Mouse (Mus musculus): ENCODE measurements around the gene Hipk2.

Hipk2 gene

DNA sequence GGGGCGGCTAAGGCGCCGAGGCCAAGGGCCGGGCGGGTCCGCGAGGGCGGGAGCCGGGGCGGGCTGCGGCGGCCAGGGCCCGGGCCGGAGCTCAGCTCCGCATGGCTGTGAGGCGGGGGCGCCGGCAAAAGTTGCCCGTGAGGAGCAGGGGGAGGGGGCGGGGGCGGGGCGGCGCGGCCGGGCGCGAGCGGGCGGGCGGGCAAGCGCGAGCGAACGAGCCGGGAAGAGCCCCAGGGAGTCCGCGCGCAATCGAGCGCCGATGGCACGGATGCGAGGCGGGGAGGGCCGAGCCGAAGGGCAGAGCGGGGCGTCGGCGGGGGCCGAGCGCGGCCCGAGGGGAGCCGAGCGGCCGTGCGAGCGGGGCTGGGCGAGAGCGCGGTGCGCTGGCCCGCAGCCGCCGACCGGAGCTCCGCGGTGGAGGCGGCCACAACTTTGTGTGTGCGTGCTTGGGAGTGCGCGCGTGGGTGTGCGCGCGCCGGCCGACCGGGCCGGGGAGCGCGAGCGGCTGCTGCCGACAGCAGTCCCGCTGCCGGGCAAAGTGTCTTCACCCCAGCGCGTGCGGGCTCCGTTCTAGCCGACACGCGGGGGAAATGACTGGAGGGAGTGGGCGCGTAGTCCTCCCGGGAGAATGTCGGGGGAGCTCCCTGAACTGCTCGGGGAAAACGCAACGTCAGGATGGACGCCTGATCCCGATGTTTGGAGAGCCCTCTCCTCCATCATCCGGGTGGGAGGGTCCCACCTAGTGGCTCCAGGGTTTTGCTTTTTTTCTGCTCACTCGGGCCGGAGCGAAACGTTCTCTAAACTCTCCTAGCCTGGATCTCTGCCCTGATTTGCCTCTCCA, at the start of gene Hipk2:
Gene Hipk2, minus strand, starts transcription at position 95 of the 841 bp plus-strand sequence.
- DNase-seq, result peak; percentile 83 to 87

DNA sequence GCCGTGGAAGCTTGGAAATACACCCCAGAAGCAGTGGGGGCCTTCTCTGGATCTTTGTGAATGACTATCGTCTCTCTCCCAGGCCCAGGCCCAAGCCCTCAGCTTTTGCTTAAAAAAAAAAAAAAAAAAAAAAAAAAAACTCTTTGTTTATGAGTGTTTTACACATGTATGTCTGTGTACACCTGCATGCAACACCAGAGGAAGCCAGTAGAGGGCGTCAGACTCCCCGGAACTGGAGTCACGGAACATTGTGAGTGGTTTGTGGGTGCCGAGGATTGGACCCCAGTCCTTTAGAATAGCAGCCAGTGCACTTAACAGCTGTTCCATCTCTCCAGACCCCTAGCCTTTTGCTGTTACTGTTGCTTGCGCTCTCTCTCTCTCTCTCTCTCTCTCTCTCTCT, 49.8 kb upstream of the Hipk2 start:
- DNase-seq, result peak in 1 of 2 experiments; percentile 40

DNA sequence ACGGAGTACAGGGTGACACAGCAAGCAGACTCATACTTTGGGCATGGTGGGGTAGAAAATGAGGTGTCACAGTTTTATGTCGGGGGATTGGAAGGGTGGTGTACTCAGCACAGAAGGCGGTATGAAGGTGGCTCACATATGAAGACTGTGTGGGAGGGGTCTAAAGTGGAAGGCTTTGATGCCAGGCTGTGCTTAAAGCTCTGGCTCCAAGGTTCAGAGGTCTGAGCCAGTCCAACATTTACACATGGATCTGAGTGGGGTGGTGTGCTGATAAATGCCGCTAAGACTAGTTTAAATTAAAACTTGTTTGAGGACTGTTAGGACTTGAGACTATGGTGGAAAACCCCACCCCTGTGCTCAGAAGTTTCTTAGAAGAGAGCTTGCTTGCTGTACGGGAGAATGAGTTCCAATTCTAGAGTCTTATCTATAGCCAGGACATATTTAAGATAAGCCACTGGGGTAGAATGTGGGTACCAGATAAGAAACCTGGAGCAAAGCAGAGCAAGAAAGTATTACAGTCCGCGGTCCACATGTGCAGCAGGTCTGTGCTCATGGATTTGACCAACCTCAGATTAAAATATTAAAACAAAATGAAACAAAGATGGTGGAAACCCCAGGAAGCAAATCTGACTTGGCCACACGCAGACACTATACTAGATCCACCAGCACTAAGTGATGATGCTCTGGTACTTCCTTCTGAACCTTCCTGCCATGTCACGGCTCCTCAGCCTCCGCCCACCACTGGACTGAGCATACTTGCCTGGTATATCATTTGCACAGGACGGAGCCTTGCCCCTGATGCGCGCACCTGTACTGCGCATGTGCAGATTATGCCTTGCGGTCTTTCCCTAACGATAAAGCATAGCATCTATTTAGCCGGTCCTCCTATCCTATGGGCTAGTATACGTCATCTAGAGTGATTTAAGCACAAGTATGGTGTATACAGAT, 48.2 kb upstream of the Hipk2 start:
- no peak for DNase-seq

DNA sequence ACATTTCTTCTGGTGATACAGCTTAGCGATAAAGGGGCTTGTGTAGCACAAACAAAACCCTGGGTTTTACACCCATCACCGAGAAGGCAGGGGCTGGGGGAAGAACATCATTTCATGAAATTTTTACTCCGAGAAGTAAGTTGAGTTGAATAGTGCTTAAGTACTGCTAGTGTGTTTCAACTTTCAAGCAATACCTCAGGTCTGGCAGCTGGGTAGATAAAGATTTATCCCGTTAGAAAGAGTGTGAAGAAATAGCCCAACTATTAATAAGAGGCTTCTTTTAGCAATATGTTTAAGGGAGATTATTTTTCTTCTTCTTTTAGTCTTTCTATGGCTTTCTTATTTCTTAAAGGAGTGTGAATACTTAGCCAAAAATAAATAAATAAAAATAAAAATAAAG, 47.5 kb upstream of the Hipk2 start:
- DNase-seq, result no peak

DNA sequence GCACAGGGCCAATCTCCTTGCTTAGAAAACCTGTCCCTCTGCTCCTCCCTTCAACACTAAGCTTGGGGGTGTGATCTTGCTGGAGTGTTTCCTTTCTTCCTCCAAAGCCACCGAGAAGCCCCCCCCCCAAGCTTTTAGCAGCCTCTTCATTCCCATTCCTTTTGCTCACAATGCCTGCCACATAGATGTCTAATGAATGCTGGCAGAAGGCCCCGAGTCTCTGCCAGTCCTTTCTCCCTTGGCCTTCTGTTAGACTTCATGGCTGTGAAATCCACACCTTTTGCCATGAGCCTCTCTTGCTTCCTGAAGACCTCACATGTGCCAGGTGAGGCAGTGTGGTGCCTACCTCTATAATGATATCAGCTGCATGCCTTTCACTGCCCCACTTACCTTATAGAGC, 46.6 kb upstream of the Hipk2 start:
- peak; percentile 28 to 63 for DNase-seq

DNA sequence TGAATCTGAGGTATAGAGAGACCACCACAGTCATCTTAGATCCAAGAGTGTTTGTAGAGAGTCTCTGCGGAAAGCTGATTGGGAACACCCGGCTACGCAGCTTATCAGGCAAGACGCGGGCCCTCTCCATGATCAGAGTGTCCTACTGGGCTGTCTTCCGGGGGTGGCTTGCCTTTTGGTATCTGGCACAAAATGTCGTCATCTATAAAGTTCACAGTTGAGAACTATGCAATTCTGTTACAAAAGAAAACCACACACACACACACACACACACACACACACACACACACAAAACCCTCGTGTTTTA, 45.8 kb upstream of the Hipk2 start:
- no peak for DNase-seq

DNA sequence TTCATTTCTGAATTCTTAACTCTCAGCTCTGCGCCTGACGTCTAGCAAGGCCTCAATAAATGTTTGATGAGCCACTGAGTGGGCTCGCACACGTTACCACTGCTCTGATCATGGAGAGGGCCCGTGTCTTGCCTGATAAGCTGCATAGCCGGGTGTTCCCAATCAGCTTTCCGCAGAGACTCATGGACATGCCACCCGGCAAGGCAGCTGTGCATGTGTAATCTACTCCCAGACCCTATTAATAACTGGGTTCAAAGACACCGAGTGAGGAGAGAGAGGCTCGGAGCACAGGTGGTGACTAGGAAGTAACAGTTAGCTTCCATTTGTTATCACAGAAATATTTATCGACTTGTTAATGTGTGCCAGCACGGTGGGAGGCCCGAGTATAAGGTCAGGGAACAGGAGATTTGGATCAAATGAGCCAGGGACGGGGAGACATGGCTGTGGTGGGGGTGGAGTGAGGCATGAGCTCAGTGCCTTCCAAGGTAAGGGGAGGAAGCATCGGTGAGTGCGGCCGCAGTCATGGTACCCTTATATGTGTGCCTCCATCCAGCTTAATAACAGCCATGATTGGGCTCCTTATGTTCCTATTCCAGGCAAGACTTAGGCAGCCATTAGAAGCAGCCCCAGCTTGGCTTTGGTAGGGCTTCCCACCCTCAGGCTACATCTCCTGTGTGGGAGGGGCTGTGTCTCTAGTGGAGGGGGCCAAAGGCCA, 45.3 kb upstream of the Hipk2 start:
- no peak for DNase-seq

DNA sequence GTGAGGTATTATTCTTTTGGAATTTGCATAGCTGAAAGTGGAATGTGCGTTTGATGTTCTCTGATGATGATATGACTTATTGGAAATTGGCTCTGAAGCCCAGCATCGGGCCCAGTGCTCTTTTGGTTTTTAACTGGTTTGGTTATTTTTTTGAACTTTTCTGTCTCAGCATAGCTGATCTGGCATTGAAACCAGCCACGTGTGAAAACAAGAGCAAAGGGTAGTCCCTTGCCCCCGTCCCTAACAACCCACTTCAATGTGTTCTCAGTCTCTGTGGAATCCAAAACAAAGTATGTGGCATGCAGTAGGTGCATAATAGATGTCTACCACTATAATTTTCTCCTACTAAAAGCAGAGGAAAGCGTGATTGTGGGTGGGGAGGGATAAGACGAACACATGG, 44.2 kb upstream of the Hipk2 start:
- DNase-seq, result no peak

DNA sequence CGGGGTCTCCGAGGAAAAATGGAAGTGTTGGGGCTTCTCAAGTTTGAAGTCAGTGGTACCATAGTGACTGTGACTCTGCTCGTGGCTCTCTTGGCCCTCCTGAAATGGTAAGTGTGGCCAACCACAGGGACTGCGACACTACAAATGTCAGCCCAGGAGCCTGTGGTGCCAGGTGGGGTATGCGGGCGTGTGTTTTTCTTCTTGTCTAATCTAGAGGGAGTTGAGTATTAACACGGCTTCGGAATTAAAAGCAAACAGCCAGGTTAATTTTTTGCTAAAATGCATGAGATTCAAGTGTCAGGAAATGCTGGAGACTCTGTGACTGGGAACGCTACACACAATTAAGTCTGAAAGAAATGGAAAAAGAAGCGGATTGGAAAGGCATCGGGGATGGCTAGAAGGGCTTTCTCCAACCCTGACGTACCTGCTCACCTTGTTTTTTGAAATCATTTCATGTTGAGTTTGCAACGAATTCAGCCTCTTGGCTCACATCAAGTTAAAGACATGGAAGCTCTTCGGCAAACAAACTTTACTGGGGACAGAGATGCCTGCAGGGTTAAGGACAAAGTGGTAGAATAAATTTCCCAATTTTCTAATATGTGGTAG, 43.3 kb upstream of the Hipk2 start:
- DNase-seq, result no peak

DNA sequence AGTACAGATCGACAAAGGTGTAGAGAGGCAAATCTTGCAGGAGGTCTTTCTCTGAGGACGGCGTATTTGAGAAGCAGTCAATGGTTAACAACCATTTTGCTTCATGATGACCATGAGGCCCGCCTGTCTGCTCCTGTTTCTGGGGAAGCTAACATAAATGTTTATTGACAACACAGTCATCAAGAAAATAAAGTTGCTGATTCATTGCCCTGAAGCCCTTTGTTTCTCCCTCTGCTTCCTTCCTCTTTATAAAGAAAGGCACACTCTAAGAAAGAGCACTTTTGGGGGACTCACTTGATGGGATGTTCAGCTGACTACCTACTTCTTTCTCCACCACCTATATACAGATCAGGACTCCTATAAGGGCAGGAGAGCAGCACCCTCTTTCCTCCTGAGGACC, 42.8 kb upstream of the Hipk2 start:
- DNase-seq, result no peak

DNA sequence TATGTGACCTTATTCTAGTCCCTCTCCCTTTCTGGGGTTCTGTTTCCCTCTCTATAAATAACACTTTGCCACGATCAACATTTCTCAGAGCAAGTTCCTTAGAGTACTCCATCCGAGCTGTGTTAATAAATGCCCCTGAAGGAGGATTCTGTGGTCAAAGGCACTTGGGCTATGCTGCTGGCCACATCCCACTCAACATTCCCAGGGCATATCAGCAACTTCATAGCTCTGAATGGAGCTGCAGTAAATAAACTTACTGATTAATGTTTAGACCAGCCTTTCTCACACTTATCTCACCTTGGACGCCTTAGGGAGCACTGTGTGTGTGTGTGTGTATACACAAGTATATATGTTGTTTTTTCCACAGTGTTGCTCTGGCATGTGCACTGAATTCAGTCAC, 41.5 kb upstream of the Hipk2 start:
- DNase-seq, result no peak

DNA sequence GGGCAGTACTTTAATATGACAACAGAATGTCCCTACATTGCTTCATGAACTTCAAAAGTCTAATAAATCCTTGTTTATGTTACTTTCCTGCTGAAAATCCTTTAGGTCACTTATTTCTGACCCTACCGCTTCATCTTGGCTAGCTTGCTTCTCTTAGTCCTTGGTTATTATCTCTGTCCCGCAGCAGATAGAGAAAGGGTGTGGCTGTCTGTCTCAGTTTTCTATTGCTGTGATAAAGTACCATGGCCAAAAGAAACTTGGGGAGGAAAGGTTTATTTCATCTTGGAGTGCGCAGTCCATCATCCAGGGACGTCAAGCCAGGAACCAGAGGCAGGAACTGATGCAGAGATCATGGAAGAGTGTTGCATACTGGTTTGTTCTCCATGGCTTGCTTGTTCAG, 40.6 kb upstream of the Hipk2 start:
- no peak for DNase-seq

DNA sequence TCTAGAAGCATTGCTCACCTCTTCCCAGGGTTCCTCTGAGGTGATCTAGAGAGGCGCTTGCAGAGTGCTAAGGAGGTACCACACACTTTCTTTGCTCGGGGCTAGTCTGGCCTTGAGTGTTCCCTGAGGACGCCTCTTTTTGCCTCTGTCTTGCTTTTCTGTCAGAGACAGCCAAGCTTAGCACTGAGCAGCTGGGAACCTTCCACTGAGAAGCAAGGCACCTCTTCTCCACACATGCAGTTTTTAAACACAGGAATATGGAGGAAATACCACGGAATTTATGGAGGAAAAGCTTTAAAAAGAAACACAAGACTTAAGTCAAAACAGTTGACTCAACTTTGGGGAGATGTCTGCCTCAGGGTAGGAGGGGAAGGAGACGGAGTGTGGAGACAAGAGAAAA, 39.8 kb upstream of the Hipk2 start:
- DNase-seq, result no peak

DNA sequence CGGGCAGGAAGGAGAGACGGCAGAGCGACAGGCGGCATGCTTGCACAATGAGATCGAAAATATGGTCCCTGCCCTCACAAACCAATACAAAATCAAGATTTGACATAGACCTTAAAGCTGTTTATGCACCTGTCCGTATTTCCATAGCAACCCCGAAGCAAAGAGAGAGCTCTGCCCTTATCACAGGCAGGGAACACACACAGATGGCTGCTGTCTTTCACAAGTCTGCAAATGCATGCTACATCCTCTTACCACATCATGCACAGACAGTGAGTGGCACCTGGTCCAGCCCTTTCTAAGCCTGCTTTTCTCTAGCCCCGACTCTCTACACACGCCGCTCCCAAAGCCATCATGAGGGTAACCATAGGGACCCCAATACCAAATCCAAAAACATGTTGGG, 38.2 kb upstream of the Hipk2 start:
- no peak for DNase-seq

DNA sequence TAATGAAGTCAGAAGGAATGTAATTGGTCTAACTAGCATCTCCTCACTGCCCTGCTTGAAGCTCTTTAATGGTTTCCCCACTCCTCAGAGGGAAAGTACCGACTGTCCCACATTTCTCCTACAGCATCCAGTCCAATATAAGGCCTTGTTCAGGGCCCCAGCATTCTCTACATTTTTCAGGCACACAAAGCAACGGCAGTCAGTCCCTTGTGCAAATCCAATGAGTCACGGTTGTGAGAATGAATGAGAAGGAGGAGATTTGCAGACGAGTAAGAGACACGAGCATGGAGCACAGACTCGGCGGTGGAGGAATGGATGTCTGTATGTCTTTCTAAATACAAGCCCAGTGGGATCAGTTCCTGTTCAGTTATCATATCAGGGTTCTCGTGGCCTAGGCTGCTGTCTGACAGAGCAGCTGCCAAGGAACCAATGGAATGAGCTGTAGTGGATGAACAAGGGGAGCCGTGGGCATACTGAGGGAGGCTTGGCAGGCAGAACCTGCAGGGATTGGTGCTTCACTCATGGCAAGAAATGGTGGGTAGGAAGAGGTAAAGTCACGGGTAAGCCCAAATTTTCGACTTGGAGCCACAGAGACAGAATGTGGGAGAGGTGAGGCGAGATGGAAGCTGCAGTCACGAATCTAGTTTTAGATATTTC, 37.5 kb upstream of the Hipk2 start:
- no peak for DNase-seq

DNA sequence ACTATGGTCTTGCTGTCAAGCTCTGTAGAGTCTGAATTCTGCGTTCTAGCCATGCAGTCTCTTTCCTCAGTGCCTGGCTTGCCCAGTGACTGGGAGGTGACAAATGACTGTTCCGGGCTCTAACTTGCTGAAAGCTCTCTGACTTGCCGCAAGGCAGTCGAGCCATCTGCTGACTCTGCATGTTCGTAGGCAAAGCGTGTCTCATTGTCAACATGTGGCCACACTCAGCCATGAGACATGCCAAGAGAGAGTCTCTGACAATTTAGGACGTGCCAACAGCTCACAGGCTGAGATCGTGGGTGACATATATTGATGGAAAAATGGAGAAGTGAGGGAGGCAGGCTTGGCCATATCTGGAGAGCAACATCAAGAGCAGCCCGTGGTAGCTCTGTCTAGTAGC, 36.9 kb upstream of the Hipk2 start:
- peak in 1 of 2 experiments; percentile 36 for DNase-seq

DNA sequence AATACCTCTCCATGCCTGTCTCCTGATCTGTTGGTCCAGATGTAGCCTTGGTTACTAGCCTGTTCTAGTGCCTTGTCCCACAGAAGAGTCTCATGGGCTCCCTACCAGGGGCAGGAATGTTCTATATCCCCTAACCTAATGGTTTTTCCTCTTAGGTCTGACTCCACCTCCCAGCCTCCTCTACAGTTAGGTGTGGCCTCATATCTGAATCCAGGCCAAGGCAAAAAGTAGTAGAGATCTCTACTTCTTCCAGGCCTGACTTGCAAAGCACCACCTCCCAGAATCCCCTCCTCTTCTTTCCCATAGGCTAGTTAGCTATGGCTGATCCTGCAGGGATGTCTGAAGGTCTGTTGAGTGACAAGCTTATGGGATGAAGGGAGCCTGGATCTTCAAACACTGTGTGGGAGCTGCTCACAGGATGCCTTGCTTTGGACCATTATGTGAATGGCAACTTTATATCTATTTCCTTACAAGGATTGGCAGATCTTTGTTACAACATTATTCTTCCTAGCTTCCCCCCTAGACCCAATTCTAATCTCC, 36.2 kb upstream of the Hipk2 start:
- DNase-seq, result no peak

DNA sequence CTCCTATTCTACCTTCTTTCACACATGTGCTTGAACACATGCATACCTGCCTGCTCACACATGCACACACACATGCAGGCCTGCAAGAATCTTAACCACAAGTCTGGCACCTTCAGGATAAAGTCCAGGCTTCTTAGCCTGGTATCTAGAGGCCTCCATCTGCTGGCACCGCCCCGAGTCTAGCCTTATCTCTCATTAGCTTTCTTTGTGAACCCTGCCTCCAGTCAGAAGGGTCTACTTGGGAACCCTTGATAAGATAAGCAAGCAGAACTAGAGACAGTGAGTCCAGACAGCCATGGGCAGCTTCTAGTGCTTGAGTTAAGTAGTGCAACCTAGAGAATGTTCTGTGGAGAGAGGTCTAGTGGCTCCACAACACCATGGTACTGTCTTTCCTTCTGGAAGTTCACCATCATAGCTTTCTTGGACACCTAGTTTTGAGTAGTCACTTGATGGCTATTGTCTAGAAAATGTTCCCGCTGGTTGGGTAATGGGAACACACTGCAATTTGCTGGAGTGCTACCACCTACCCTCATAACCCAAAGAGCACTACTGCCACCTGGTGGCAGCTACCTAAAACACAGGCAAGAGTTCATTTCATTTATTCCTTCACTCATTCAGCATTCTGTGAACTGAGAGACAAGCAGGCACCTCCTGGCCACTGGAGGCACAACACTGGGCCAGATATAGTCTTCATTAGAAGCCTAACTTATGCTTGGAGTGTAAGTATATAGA, 35.0 kb upstream of the Hipk2 start:
- DNase-seq, result peak; percentile 73 to 81

DNA sequence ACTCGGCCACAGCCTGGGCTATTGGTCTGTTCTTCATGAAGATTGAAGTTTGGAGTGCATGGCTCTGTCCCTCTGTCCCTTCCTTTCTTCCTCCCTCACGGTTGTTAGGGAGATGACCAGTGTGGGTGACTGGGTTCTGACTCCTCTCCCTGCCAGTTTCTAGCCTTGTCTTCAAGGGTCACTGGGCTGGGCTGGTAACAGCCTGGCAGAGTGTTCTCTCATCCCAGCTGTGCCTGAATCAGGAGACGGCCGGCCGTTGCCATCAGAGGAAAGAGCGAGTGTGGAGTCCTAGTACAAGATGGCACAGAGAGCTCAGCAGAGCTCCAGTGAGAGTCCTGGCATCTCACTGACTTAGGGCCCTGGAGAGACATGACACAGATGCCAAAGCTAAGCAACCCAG, 32.4 kb upstream of the Hipk2 start:
- no peak for DNase-seq

DNA sequence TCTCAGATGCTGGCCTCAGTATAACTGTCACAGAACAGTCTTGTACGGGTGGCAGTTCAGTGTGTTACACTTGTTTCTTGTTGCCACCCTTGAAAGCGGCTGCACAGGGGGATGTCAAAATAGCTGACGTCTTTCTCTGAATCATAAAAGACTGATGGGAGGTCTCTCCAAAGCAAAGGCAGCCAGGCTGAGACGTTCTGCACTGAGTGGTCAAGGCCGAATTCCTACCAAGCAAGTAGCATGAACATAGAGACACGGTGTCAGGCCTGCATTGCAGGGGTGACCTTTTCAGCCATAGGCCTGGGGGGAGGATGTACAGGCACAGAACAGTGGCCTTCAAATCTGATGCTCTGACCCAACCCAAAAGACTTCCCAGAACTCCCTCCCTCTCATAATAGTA, 30.0 kb upstream of the Hipk2 start:
- no peak for DNase-seq

DNA sequence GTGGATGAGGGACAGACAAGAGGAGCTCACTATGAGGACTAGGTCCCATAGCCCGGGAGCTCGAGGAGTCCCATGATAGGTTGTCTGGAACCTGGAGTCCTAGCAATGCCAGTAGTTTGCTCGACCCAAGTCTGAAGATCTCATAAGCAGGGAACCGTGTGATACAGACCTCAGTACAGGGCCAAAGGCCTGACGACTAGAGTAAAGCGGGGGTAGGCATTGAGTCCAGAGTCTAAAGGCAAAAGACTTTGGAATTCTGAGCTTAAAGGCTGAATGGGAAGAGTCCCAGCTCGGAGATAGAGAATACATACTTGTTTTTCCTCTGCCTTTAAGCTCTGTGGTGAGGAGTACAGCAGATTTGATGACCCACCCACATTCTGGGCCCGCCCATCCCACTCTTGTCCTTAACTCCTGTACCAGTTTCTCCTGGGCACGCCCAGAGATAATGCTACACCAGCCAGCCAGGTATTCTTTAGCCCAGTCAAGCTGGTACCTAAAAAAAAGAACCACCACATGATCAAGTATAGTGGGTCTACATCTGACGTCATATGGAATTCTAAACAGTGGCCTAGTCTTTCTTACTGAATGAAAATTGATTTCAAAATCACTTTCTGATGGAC, 27.0 kb upstream of the Hipk2 start:
- DNase-seq, result no peak
